Mouse (Mus musculus) lung, embryonic 14.5 days (tissue): ENCODE results near the gene Dlgap4. TPM values are rescaled to one million over a fixed set of nuclear protein-coding genes. Genes with fewer than 3 reads are reported as not detected.
A peak's percentile ranks its signal among the peaks of the same experiment; 100 is the strongest.

Source experiments
- ATAC-seq: fragments of 200-750 bp; cut with Nextera tagmentation; 2 replicates; pipeline ENCODE4 v1.8.0; 2017; ENCODE audit warnings: mild to moderate bottlenecking, moderate TSS enrichment, moderate library complexity; ENCODE audit not compliant: insufficient read depth
- DNase-seq: peaks from one replicate; pipeline ENCODE4 v3.0.0-alpha.2; 2015
- H3K27ac ChIP-seq: fragments of 300-500 bp; sonication (generic); 2 replicates; pipeline ENCODE4 v1.5.1; 2014; ENCODE audit warnings: low read depth, mild to moderate bottlenecking, moderate library complexity
- H3K27me3 ChIP-seq: fragments of 300-500 bp; sonication (generic); 2 replicates; pipeline ENCODE4 v1.6.1; 2014; ENCODE audit warnings: low read length, control low read depth; ENCODE audit not compliant: insufficient read depth
- H3K36me3 ChIP-seq: fragments of 300-500 bp; sonication (generic); 2 replicates; pipeline ENCODE4 v1.6.1; 2014; ENCODE audit warnings: control low read depth; ENCODE audit not compliant: insufficient read depth
- H3K4me1 ChIP-seq: fragments of 300-500 bp; sonication (generic); 2 replicates; pipeline ENCODE4 v1.6.1; 2014; ENCODE audit warnings: antibody characterized with exemption, control low read depth; ENCODE audit not compliant: insufficient read depth
- H3K4me2 ChIP-seq: fragments of 300-500 bp; sonication (generic); 2 replicates; pipeline ENCODE4 v1.6.1; 2014; ENCODE audit warnings: mild to moderate bottlenecking
- H3K4me3 ChIP-seq: fragments of 300-500 bp; sonication (generic); 2 replicates; pipeline ENCODE4 v1.5.1; 2014; ENCODE audit warnings: low read depth, low read length
- H3K9ac ChIP-seq: fragments of 300-500 bp; sonication (generic); 2 replicates; pipeline ENCODE4 v1.6.1; 2014
- H3K9me3 ChIP-seq: fragments of 300-500 bp; sonication (generic); 2 replicates; pipeline ENCODE4 v1.6.1; 2016; ENCODE audit warnings: low read depth, low read length, control low read depth
- CTCF ChIP-seq: IDR thresholded peaks from 2 replicates; pipeline ENCODE4 v1.5.1; 2016; ENCODE audit warnings: antibody characterized with exemption, low read depth
- WGBS: fragments of 180-500 bp; shearing (Covaris S2); extraction: QIAGEN DNeasy Blood & Tissue Kit; methylation state at CpG from one replicate; pipeline ENCODE4 v1.1.7; 2014; 5-methylcytosine and 5-hydroxymethylcytosine counted together
- polyA plus RNA-seq: library from polyadenylated mRNA; unstranded; fragments of >200 nt; fragmentation: Nextera tagmentation; extraction: Ambion mirVana; gene quantifications from 2 replicates; pipeline ENCODE4 v1.2.1, GENCODE M21; 2014

The Dlgap4 gene
- polyA plus RNA-seq, 1 experiment from 2014 or later, result 78.7 TPM

DNA sequence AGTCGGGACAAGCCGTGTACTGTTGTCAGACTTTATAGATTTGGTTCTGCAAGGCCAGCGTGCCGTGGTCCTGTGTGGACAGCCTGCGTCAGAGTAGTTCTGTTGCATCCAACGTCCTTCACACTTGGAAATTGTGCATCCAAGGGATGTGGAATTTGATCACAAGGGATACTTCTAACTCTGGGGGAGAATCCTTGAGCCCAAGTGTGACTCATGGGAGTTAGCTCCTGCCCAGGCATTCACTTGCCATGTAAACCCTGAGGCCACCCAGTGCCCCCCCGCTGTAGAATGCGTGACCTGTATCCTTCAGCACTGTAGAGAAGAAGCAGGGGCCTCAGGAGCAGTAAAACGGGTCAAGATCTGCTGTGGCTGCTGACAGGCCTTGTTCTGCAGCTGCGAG is 44.7 kb downstream of the Dlgap4 start:
- ATAC-seq (no peak), DNase-seq (no peak)
- WGBS, result 77% methylated on average over 10 of the region's 10 CpGs
- no peak overlapping the region for H3K4me2 ChIP-seq
- no peaks in the 10 kb centered on the region for H3K4me1 ChIP-seq
- H3K27me3 ChIP-seq, result no peaks in the 10 kb centered on the region
- H3K9me3 ChIP-seq, result no peaks in the 10 kb centered on the region
- no peak for TF ChIP-seq CTCF
- H3K36me3 ChIP-seq, result no peaks in the 10 kb centered on the region
- no peak overlapping the region for H3K9ac ChIP-seq
- H3K4me3 ChIP-seq, result no peak overlapping the region
- H3K27ac ChIP-seq, result no peak overlapping the region

DNA sequence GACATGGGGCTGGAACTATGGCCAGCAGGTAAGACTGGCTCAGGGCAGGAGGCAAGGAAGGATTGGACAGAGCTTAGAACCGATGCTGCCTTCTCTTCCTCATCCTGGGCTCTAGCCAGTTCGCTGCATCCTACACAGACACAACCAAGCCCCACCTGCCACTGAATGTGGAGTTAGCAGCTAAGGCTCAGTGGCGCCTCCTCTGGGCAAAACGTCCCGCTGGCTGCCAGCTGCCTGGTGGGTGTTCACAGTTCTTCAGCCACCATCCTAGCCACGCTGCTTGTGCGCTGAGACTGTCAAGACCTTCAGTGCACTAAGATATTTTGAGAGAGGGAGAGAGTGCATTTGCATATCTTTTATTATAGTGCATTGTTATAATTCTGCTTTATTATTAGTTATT is 45.2 kb downstream of the Dlgap4 start:
- H3K4me1 ChIP-seq, result no peaks in the 10 kb centered on the region
- H3K4me2 ChIP-seq, result no peak overlapping the region
- no peaks in the 10 kb centered on the region for H3K36me3 ChIP-seq
- ATAC-seq, result no peak
- no peak overlapping the region for H3K27ac ChIP-seq
- TF ChIP-seq CTCF, result peak; percentile 35; the same call in 1 of the 2 replicates
- H3K9ac ChIP-seq, result no peak overlapping the region
- H3K4me3 ChIP-seq, result no peak overlapping the region
- no peak for DNase-seq
- H3K27me3 ChIP-seq, result no peaks in the 10 kb centered on the region
- WGBS, result 52% methylated on average over 7 of the region's 7 CpGs
- H3K9me3 ChIP-seq, result no peaks in the 10 kb centered on the region

DNA sequence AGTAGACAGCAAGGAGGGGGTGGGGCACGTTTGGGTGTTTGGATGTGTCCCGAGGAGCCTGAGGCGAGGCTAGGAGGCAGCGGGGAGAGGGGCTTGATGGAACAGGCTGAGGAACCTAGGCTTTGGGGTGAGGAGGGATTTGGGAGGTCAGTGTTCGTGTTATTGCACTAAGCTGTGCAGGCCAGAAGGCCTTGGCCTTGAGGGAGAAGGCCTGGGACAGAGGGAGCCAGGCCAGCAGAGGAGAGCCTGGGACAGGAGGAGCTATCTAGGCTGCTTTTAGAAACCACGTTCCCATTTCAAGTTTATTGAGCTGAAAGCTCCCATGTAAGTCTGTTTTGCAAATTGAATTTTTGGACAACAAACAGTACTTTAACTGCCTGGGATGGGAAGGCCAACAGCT is 46.5 kb downstream of the Dlgap4 start:
- no peak for TF ChIP-seq CTCF
- no peak for DNase-seq

DNA sequence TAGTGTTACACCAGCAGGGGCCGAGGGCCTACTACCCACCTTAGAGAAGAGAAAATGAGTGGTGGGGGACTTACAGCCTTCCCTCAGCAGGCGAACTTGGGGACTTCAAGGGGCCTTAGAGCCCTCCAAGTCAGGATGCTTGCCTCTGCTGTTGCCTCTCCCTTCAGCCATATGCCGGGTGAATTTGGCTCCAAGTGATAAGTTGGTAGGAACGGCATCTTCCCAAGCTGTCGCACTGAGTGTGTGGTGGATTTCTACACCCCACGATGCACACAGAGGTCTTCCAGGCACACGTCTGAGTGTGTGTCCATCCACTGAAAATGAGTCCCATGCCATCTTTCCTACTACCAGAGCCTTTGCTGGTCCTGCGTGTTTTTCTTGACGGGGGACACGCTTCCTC is 49.7 kb downstream of the Dlgap4 start:
- TF ChIP-seq CTCF, result no peak
- ATAC-seq (no peak), DNase-seq (no peak)
- Histone ChIP-seq H3K4me3 (no peak overlapping the region), H3K9me3 (no peaks in the 10 kb centered on the region), H3K36me3 (no peaks in the 10 kb centered on the region), H3K4me2 (no peak overlapping the region), H3K27ac (no peak overlapping the region), H3K27me3 (no peaks in the 10 kb centered on the region), H3K4me1 (no peaks in the 10 kb centered on the region), H3K9ac (no peak overlapping the region)
- WGBS, result 72% methylated on average over 10 of the region's 10 CpGs

More for the DNA sequence above, 46.5 kb downstream of the Dlgap4 start:
- Histone ChIP-seq H3K9me3 (no peaks in the 10 kb centered on the region), H3K9ac (no peak overlapping the region), H3K27me3 (no peaks in the 10 kb centered on the region), H3K27ac (no peak overlapping the region), H3K4me3 (no peak overlapping the region), H3K4me2 (no peak overlapping the region), H3K4me1 (no peaks in the 10 kb centered on the region), H3K36me3 (no peaks in the 10 kb centered on the region)
- no peak for ATAC-seq
- 73% methylated on average over 6 of the region's 6 CpGs for WGBS

DNA sequence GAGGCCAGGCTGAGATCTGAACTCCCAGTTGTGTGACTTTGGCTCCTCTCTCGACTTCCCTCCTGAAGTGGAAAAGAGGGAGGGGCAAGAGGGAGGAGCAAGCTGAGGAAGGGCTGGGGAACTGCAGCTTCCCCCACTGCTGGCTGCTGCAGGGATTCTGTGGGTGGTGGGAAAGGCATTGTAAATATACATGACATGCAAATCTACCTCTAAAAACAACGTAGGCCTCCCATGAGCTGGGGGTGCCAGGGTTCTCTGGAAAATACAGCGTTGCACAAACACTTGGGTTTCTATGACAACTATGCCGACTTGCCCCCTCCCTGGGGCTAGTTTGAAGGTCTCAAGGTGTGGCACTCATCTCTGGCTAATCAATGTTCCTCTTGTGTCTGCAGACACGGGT is 50.9 kb downstream of the Dlgap4 start:
- ATAC-seq (no peak), DNase-seq (peak; percentile 13)
- no peaks in the 10 kb centered on the region for H3K36me3 ChIP-seq
- H3K27me3 ChIP-seq, result no peaks in the 10 kb centered on the region
- H3K4me3 ChIP-seq, result no peak overlapping the region
- H3K9ac ChIP-seq, result no peak overlapping the region
- no peak overlapping the region for H3K4me2 ChIP-seq
- 13% methylated on average over 5 of the region's 5 CpGs for WGBS
- TF ChIP-seq CTCF, result no peak
- H3K9me3 ChIP-seq, result no peaks in the 10 kb centered on the region
- H3K4me1 ChIP-seq, result no peaks in the 10 kb centered on the region
- H3K27ac ChIP-seq, result no peak overlapping the region

DNA sequence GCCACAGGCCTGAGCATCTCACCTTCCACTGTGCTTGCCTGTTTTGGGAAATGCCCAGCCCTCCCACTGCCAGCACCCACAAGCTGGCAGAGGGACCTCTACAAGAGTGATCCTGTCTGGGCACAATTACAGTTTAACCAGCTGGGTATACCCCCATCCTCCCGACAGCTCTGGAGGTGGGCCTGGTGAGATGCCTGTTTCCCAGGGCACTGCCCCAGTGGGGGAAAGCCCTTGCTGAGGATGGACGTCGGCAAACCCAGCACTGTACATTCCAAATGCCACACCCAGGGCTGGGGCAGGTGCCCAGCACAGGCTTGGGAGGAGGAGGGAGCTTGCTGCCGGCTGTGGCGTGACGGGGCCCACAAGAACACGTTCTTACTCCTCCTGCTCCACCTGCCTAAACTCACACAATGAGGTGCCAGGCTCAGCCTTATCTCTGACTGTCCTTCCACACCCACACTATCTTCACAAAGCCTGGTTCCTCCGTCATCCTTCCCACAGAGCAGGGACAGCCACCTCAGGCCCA is 51.6 kb downstream of the Dlgap4 start:
- DNase-seq (no peak), ATAC-seq (no peak)
- H3K4me1 ChIP-seq, result no peaks in the 10 kb centered on the region
- no peak overlapping the region for H3K9ac ChIP-seq
- no peaks in the 10 kb centered on the region for H3K9me3 ChIP-seq
- TF ChIP-seq CTCF, result no peak
- H3K4me3 ChIP-seq, result no peak overlapping the region
- no peaks in the 10 kb centered on the region for H3K36me3 ChIP-seq
- no peaks in the 10 kb centered on the region for H3K27me3 ChIP-seq
- WGBS, result 57% methylated on average over 8 of the region's 8 CpGs
- H3K27ac ChIP-seq, result no peak overlapping the region
- H3K4me2 ChIP-seq, result no peak overlapping the region

DNA sequence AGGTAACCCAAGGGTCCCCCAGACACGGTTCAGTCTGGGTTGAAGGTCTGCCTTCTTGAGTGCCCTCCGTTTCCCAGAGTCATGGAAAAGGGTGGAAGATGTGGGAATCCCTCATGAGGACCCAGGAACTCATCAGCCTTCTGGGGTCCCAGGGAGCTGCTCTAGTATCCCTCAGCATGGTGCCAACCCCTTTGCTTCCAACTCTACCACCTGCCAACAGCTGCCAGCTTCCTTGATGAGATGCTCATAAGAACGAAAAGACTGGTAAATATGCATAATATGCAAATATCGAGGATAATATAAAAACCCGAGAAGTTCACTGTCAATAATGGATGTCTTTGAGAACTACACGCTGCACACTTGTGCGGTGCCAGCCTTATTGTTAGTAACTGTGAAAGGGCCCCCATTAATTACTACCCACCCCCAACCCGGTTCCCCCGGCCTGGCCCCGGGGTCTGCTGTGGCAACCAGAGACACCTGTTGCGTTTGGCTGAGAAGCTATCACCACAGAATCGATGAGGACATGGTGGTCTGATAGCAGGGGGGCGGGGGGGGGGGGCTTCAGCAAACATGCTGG is 52.2 kb downstream of the Dlgap4 start:
- WGBS, result 70% methylated on average over 13 of the region's 13 CpGs
- no peak overlapping the region for H3K9ac ChIP-seq
- DNase-seq (no peak), ATAC-seq (no peak)
- no peaks in the 10 kb centered on the region for H3K9me3 ChIP-seq
- H3K4me2 ChIP-seq, result no peak overlapping the region
- H3K27me3 ChIP-seq, result no peaks in the 10 kb centered on the region
- H3K4me1 ChIP-seq, result no peaks in the 10 kb centered on the region
- no peak overlapping the region for H3K27ac ChIP-seq
- no peaks in the 10 kb centered on the region for H3K36me3 ChIP-seq
- no peak overlapping the region for H3K4me3 ChIP-seq
- no peak for TF ChIP-seq CTCF
